Mouse (Mus musculus) urinary bladder, adult 18-20 months (tissue): ENCODE results near the gene Efcab2.
"Not testable (repeated sequence)": the region's sequence is repeated elsewhere in the genome, so short reads cannot be mapped to it uniquely, and the experiment has no call there.

Experiments
- DNase-seq, 2 experiments: peaks; one replicate each; pipeline ENCODE4 v3.0.0; 2022; ENCODE audit warnings: low spot score in 2 of 2, mixed read lengths in 2 of 2

Efcab2 gene

DNA sequence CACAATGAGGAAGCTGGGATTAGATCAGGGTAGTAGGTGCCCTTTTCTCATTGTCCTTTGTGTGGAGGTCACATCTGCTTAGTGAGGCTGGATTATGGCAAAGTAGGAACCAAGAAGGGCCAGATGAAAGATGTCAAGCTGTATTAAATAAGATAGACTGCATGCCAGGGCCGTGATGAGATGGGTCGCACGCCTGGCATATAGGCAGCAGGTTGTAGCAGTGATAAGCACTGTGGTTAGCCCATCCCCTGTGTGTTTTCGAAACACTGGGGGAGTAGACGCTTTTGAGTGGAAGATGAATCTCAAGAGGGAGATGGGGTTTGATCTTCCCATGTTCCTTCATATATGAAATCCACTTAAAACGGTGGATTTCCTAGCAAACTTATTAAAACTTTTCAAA, 3.9 kb upstream of the Efcab2 start:
- DNase-seq, result no peak

GRCm38 (mm10) chr1:178405445-178405911, 407 bp upstream of the Efcab2 start:
- peak; percentile 54 to 82 for DNase-seq

GRCm38 (mm10) chr1:178406765-178407645, 1.1 kb downstream of the Efcab2 start:
- no peak for DNase-seq

DNA sequence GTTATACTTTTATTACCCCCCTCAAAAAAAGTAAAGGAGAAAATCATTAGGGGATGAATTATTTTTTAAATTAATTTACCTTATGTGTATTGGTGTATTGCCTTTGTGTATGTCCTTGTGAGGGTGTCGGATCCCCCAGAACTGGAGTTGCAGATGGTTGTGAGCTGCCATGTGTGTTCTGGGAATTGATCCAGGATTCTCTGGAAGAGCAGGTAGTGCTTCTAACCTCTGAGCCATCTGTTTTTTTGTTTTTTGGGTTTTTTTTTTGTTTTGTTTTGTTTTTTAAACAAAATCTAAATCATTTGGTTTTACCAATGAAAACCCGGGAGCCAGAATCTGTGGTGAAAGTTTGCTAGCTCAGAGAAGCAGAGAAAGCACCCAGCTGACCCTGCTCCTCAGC, 1.8 kb downstream of the Efcab2 start:
- no peak for DNase-seq

GRCm38 (mm10) chr1:178408901-178409361, 3.0 kb downstream of the Efcab2 start:
- DNase-seq, result no peak

DNA sequence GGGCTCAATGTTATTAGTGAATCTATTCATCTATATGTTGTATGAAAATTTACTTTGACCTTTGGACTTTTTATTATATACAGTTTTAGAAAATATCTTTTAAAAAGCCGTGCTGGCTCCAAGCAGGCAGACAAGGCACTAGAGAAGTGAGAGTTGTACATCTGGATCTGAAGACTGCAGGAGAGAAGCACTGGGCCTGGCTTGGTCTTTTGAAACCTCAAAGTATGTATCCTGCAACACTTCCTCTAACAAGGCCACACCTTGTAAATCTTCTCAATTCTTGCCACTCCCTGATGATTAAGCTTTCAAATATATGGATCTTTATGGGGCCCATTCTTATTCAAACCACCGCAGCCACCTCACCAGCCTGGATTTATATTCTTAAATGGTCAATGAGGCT, 7.5 kb downstream of the Efcab2 start:
- DNase-seq, result not testable (repeated sequence)

DNA sequence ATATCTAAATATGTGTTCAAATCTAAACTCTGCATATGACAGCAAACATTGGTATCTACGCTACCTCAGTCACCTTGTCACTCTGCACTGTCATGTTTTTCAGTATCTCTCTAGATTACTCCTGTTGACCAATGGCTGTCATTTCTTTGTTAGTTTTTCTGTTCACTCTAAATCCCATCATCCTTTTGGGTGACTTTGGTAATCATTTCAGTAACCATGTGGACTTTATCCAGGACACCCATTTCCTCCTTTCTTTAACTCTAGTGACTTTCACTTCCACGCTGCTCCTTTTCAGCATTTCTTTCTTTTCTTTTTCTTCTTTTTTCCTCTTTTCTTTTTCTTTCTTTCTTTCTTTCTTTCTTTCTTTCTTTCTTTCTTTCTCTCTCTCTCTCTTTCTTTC, 13.7 kb downstream of the Efcab2 start:
- no peak for DNase-seq

GRCm38 (mm10) chr1:178423662-178424061, 17.8 kb downstream of the Efcab2 start:
- no peak for DNase-seq

DNA sequence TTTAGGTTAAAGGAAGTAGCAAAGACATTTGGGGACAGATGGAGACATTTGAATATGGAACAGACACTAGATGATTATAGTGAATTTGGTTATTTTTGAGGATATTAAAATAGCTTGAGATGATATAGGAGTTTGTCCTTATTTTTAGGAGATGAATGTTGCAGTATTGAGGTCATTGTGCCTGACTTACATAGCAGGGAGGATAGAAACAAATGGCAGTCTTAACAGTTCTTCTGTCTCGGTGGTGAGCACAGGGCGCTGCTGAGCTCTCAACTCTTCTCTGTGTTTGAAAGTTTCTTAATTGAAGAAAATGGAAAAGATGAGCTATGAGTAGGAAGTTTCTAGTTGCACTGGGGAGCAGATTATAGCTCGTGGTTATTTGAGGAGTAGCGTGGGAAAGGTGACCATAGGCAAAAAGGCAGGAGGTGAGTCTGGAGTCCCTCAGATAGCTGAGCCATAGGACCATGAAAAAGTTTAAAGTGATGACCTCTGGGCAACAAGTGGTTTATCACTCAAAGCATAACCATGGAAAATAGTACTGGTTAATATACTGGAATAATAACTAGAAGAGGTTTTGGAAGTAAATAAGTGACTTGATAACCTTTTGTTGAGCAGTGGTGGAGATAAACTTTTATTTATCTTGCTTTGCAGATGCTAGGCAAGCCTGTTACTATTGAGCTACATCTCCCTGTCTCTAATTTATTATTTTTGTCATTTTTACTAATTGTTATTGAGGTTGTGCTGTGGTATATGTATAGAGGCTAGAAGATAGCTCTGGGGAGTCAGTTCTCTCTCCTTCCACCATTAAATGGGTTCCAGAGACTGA, 25.9 kb downstream of the Efcab2 start:
- no peak for DNase-seq

GRCm38 (mm10) chr1:178433619-178434018, 27.7 kb downstream of the Efcab2 start:
- DNase-seq, result no peak

GRCm38 (mm10) chr1:178444407-178444806, 38.5 kb downstream of the Efcab2 start:
- no peak for DNase-seq

DNA sequence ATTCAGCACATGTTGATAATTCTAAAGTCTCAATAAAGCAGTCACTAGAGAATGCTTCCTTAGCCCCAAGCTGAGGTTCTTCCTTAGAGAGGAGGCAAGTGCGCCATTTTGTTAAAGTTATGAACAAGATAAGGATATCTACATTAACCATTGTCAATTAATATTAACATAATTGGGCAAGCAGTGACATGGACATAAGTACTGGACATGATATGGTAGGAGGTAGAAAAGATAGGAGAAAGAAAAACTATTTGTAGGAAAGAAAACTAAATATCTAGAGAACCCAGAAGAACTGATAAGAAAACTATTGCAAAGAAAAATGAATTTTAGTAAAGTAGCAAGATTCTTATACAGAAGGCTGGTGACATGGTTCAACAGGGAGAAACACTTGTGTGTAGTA, 41.2 kb downstream of the Efcab2 start:
- DNase-seq, result no peak

GRCm38 (mm10) chr1:178448271-178448744, 42.4 kb downstream of the Efcab2 start:
- DNase-seq, result no peak

DNA sequence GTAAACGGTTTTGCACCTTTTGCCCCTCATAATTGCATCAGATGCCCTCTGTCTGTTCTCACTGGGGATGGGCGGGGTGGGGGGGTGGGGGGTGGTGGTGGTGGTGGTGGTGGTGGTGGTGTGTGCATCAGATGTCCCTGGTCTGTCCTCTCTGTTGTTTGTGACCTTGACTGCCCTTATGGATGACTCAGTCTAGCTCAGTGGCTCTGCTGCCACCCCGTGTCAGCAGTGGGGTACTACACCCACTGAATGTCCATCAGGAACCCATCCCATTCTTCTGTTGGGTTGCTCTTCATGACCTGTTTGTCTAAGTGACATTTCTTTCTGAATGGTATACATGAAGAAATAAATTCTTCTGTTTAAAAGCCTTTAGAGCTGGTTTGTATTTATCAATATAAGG, 43.3 kb downstream of the Efcab2 start:
- DNase-seq, result peak; percentile 44 to 64

GRCm38 (mm10) chr1:178449933-178450332, 44.0 kb downstream of the Efcab2 start:
- DNase-seq, result no peak

GRCm38 (mm10) chr1:178454125-178454524, 48.2 kb downstream of the Efcab2 start:
- DNase-seq, result no peak

DNA sequence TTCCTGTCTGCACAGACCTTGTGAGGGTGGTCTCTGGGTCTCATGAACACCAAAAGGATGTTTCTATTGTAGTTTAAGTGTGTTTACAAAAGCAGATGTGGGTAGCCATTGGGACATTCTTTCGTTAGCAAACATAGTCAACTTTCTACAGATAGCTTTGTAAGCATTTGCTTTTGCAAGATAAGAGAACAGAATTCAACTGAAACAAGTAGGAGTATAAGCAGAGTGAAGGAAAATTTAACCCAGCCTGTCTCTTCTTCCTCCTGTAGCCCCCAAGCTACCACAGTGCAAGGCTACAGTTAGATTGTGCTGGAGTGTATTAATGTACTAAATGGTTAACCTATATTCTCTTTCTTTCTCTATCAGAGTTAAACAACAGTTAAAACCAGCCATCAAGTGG, 49.2 kb downstream of the Efcab2 start:
- DNase-seq, result no peak

DNA sequence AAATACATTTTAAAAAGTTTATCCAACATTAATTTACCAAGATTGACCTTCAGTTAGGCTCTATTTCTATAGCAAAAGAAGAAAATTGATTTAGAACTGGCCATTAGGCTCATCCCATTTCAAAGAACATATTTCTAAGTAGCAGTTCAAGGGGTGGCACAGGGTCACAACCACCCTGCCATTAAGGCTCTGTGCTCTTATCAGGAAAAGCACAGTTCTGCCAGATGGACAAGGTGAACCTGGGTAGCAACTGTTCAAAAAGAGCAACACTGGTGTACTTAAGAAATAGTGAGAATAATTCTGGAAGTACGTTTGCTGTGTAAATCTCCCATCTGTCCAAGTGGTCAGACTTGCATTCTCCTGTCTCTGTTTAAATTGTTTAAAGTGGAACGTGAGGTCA, 52.1 kb downstream of the Efcab2 start:
- DNase-seq, result no peak

DNA sequence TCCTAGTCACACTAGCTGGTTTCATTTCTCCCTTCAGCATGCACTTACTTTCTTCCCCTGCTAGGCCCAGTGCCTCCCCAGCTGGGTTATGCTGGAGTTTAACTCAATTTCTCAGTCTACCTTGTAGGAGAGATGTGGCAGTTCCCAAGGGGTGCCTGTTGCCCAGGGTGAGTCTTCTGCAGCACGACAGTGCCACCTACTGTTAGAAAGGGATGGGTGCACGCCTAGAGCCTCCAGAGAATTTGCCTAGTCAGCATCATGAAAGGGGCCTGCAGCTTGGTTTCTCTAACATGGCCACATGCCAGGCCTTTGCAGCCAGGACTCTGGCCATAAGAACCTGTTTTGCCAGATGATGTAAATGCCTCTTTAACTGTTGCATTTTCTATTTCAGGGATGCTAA, 57.8 kb downstream of the Efcab2 start:
- peak; percentile 71 to 74 for DNase-seq

GRCm38 (mm10) chr1:178464140-178464539, 58.3 kb downstream of the Efcab2 start:
- no peak for DNase-seq

- DNase-seq, result no peak
These were observed 61.7 kb downstream of the Efcab2 start for GRCm38 (mm10) chr1:178467594-178467993.

DNA sequence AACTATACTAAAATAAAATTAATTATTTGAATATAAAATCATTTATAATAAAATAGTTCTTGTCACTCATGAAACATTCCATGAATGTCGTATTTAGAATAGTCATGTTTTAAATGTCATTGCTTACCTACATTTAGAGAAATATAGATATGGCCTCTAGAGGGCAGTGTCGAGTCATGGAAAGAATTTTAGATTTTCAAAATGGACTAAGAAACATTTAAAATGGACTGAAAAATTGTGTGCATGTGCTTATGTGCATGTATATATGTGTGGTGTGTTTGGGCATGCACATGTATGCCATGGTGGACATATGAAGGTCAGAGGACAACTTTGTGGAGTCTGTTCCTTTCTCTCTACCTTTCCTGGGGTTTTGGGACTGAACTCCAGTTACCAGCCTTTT, 62.4 kb downstream of the Efcab2 start:
- DNase-seq, result no peak
